Comparison of ENCODE assay signal across 8 mouse cellular contexts in genomic region chr6:70790852-70791761, GRCm38 (mm10). TPM values are rescaled to one million over a fixed set of nuclear protein-coding genes. Genes with fewer than 3 reads are reported as not detected.
DNase-seq lines count a peak whose midpoint lies in the region; ATAC-seq and TF ChIP-seq lines count a peak whose summit lies in the region.

No protein-coding gene starts in this region.

- WGBS in embryonic facial prominence, embryonic 12.5 days: 6% methylated on average over 18 of the region's 18 CpGs
- 7% methylated on average over 18 of the region's 18 CpGs for WGBS in hindbrain, embryonic 13.5 days
- WGBS in liver, embryonic 15.5 days (ENCODE audit: insufficient replicate concordance): under 1% methylated on average over 18 of the region's 18 CpGs
- 4% methylated on average over 18 of the region's 18 CpGs for WGBS in olfactory bulb, adult 2 months

- ATAC-seq in embryonic facial prominence, embryonic 12.5 days (ENCODE audit: insufficient number of reproducible peaks, insufficient read depth, low FRiP score, low TSS enrichment): peak; percentile 20
- peak; percentile 55 for ATAC-seq in hindbrain, embryonic 13.5 days (ENCODE audit: low FRiP score)
- ATAC-seq in liver, embryonic 15.5 days (ENCODE audit: insufficient read depth): peak; percentile 35

- H3K36me3 ChIP-seq in ES-E14 (ENCODE audit: control insufficient read depth, insufficient read depth, low read length, poor library complexity, severe bottlenecking): no peaks in the 10 kb centered on the region
- 0 out of 2 replicates have a peak, but pooled peaks cover 8% of the 10 kb centered on the region for H3K36me3 ChIP-seq in embryonic facial prominence, embryonic 12.5 days
- H3K36me3 ChIP-seq in hindbrain, embryonic 13.5 days: no peaks in the 10 kb centered on the region; the same call in 1 of the 2 replicates
- peaks cover 20% of the 10 kb centered on the region for H3K36me3 ChIP-seq in liver, embryonic 15.5 days (replicated peaks)

- H3K27ac ChIP-seq in ES-E14 (ENCODE audit: insufficient read depth, low read depth, low read length, poor library complexity, severe bottlenecking): no peak overlapping the region
- H3K27ac ChIP-seq in embryonic facial prominence, embryonic 12.5 days: peak overlapping the region; percentile 79
- peak overlapping the region; percentile 70 for H3K27ac ChIP-seq in hindbrain, embryonic 13.5 days
- peak overlapping the region; percentile 91 for H3K27ac ChIP-seq in liver, embryonic 15.5 days (replicated peaks)
- H3K27ac ChIP-seq in olfactory bulb, adult 2 months (ENCODE audit: insufficient read depth, low read depth, low read length): 0 out of 2 replicates have a peak overlapping the region, but pooled peaks have one; percentile 44

- peaks cover 4% of the 10 kb centered on the region in 2 experiments; a peak in 2 of 4 replicates for H3K4me1 ChIP-seq in ES-E14 (ENCODE audit: control insufficient read depth in 2 of 2, insufficient read depth in 2 of 2, low read length in 2 of 2, poor library complexity in 1 of 2)
- peaks cover 21% of the 10 kb centered on the region for H3K4me1 ChIP-seq in embryonic facial prominence, embryonic 12.5 days
- peaks cover 33% of the 10 kb centered on the region for H3K4me1 ChIP-seq in hindbrain, embryonic 13.5 days (replicated peaks)
- peaks cover 69% of the 10 kb centered on the region for H3K4me1 ChIP-seq in liver, embryonic 15.5 days (replicated peaks)
- peaks cover 9% of the 10 kb centered on the region; the same call in 1 of the 2 replicates for H3K4me1 ChIP-seq in olfactory bulb, adult 2 months (ENCODE audit: control insufficient read depth, insufficient read depth, low read length)

- no peak for TF ChIP-seq POLR2A in olfactory bulb, adult 2 months (IDR thresholded peaks at IDR 0.05; ENCODE audit: insufficient read depth, low read depth, low read length)

- no peaks in the 10 kb centered on the region for H3K27me3 ChIP-seq in embryonic facial prominence, embryonic 12.5 days
- no peaks in the 10 kb centered on the region for H3K27me3 ChIP-seq in hindbrain, embryonic 13.5 days
- no peaks in the 10 kb centered on the region for H3K27me3 ChIP-seq in liver, embryonic 15.5 days

- peak overlapping the region; percentile 87 for H3K4me2 ChIP-seq in embryonic facial prominence, embryonic 12.5 days (replicated peaks)
- peak overlapping the region; percentile 92 for H3K4me2 ChIP-seq in hindbrain, embryonic 13.5 days
- H3K4me2 ChIP-seq in liver, embryonic 15.5 days: peak overlapping the region; percentile 88

- in situ Hi-C loops in ES-E14 (cut with MboI; ENCODE audit: low sequenced_read_pairs in 2 of 2, unreplicated experiment in 2 of 2): no loop called here

- peak overlapping the region; percentile 78 for H3K9ac ChIP-seq in ES-E14 (ENCODE audit: insufficient read depth, low read depth, low read length, poor library complexity, severe bottlenecking)
- H3K9ac ChIP-seq in embryonic facial prominence, embryonic 12.5 days: peak overlapping the region; percentile 74
- H3K9ac ChIP-seq in hindbrain, embryonic 13.5 days: peak overlapping the region; percentile 82
- H3K9ac ChIP-seq in liver, embryonic 15.5 days: peak overlapping the region; percentile 78

- H3K4me3 ChIP-seq in ES-E14 (ENCODE audit: insufficient read depth in 1 of 2, low read depth in 1 of 2, low read length in 2 of 2, poor library complexity in 1 of 2, severe bottlenecking in 1 of 2): peak overlapping the region; percentile 62 to 72
- H3K4me3 ChIP-seq in embryonic facial prominence, embryonic 12.5 days: peak overlapping the region; percentile 69
- H3K4me3 ChIP-seq in hindbrain, embryonic 13.5 days: peak overlapping the region; percentile 88
- peak overlapping the region; percentile 77 for H3K4me3 ChIP-seq in liver, embryonic 15.5 days (replicated peaks)
- peak overlapping the region; percentile 88 for H3K4me3 ChIP-seq in olfactory bulb, adult 2 months (ENCODE audit: insufficient read depth, low read depth, low read length)

- peak; percentile 27 for DNase-seq in gastrocnemius, adult 18-20 months (ENCODE audit: low spot score)
- no peak for DNase-seq in gastrocnemius, adult 8-10 months (ENCODE audit: low spot score in 2 of 2)
- DNase-seq in ES-E14 (ENCODE audit: low read depth, low spot score): peak; percentile 28
- no peak for DNase-seq in right cerebral cortex, postnatal 10 days (ENCODE audit: low spot score in 2 of 2)

- TF ChIP-seq CTCF in olfactory bulb, adult 2 months (IDR thresholded peaks at IDR 0.05; ENCODE audit: insufficient read depth, low read depth, low read length): no peak

- H3K9me3 ChIP-seq in ES-E14 (ENCODE audit: control insufficient read depth, insufficient read depth, low read depth, low read length): no peaks in the 10 kb centered on the region
- no peaks in the 10 kb centered on the region for H3K9me3 ChIP-seq in embryonic facial prominence, embryonic 12.5 days
- no peaks in the 10 kb centered on the region for H3K9me3 ChIP-seq in hindbrain, embryonic 13.5 days
- H3K9me3 ChIP-seq in liver, embryonic 15.5 days (replicated peaks): no peaks in the 10 kb centered on the region

TF ChIP-seq in ES-E14, 5 proteins besides CTCF, POLR2A, EP300 and RAD21:
- TF ChIP-seq MAFK (IDR thresholded peaks at IDR 0.05; ENCODE audit: insufficient read depth, low read depth, low read length) (no peak), HCFC1 (IDR thresholded peaks at IDR 0.05; ENCODE audit: borderline replicate concordance, insufficient read depth, low read length) (no peak), ZNF384 (IDR thresholded peaks at IDR 0.05; ENCODE audit: low read depth, low read length) (no peak)

RNA-seq across cellular contexts. Expression of gene Rpia, which starts 0.9 kb away (rescaled TPM):
- total RNA-seq in gastrocnemius, adult 18-20 months (2021): 10 to 100 TPM; 15.8 to 16.0 TPM
- 10 to 100 TPM; 17.4 to 21.3 (median 20.4) TPM for total RNA-seq in gastrocnemius, adult 8-10 months (2022)
- total RNA-seq in ES-E14 (2012; rRNA removed): 8.0 and 11.0 TPM in 2 replicates
- polyA plus RNA-seq in embryonic facial prominence, embryonic 12.5 days (2016; fragmentation: Nextera tagmentation; extraction: Ambion mirVana): 3.4 and 3.5 TPM in 2 replicates
- 3.2 and 3.3 TPM in 2 replicates for polyA plus RNA-seq in hindbrain, embryonic 13.5 days (2015; fragmentation: Nextera tagmentation; extraction: Ambion mirVana)
- polyA plus RNA-seq in liver, embryonic 15.5 days (2015; fragmentation: Nextera tagmentation; extraction: Ambion mirVana): 2.3 and 2.9 TPM in 2 replicates
- polyA plus RNA-seq in olfactory bulb, adult 2 months (2012; ENCODE audit: insufficient read depth, insufficient read length, low replicate concordance, missing spikeins): not detected in 2 replicates

RNA-seq across cellular contexts. Expression of gene Eif2ak3, which starts 53.2 kb away (rescaled TPM):
- total RNA-seq in gastrocnemius, adult 18-20 months (2021): 1 to 10 TPM; 2.7 to 3.9 TPM
- total RNA-seq in gastrocnemius, adult 8-10 months (2022): 1 to 10 TPM; 2.6 to 3.5 (median 3.3) TPM
- 33.9 and 53.9 TPM in 2 replicates for total RNA-seq in ES-E14 (2012; rRNA removed)
- 12.8 and 13.5 TPM in 2 replicates for polyA plus RNA-seq in embryonic facial prominence, embryonic 12.5 days (2016; fragmentation: Nextera tagmentation; extraction: Ambion mirVana)
- polyA plus RNA-seq in hindbrain, embryonic 13.5 days (2015; fragmentation: Nextera tagmentation; extraction: Ambion mirVana): 13.5 and 13.9 TPM in 2 replicates
- polyA plus RNA-seq in liver, embryonic 15.5 days (2015; fragmentation: Nextera tagmentation; extraction: Ambion mirVana): 4.0 and 4.3 TPM in 2 replicates
- polyA plus RNA-seq in olfactory bulb, adult 2 months (2012; ENCODE audit: insufficient read depth, insufficient read length, low replicate concordance, missing spikeins): not detected in 2 replicates

Comparison
In these comparisons a context has a peak if more than half of its experiments do, and no peak if none do; other contexts are left out.
1. DNase-seq: peak in gastrocnemius, adult 18-20 months (single experiment) and ES-E14 (single experiment); none in gastrocnemius, adult 8-10 months (0 of 2) and right cerebral cortex, postnatal 10 days (0 of 2).
2. Peak in every context shown above with its lines, with median percentiles within 50 percentile points of each other: H3K4me3 ChIP-seq, H3K9ac ChIP-seq, ATAC-seq and H3K4me2 ChIP-seq.